Mouse (Mus musculus) liver, postnatal 0 days (tissue): Measurements from ENCODE around the gene C130074G19Rik. TPM values are rescaled to one million over a fixed set of nuclear protein-coding genes. Genes with fewer than 3 reads are reported as not detected.

Source experiments
- ATAC-seq: fragments of 200-750 bp; cut with Nextera tagmentation; 2 replicates; pipeline ENCODE4 v1.8.0; 2017; ENCODE audit warnings: mild to moderate bottlenecking, moderate library complexity
- DNase-seq: peaks from one replicate; pipeline ENCODE4 v3.0.0-alpha.2; 2016
- H3K27ac ChIP-seq: fragments of 300-500 bp; sonication (generic); 2 replicates; pipeline ENCODE4 v1.5.1; 2014; ENCODE audit warnings: antibody characterized with exemption, moderate library complexity, mild to moderate bottlenecking, low read depth
- H3K27me3 ChIP-seq: fragments of 300-500 bp; sonication (generic); 2 replicates; pipeline ENCODE4 v1.6.1; 2014; ENCODE audit warnings: low read length, control low read depth, mixed read lengths; ENCODE audit not compliant: insufficient read depth
- H3K36me3 ChIP-seq: fragments of 300-500 bp; sonication (generic); replicated peaks from 2 replicates; pipeline ENCODE4 v1.6.1; 2014; ENCODE audit warnings: mild to moderate bottlenecking, control low read depth, low read length, moderate library complexity, mixed read lengths; ENCODE audit not compliant: insufficient read depth
- H3K4me1 ChIP-seq: fragments of 300-500 bp; sonication (generic); 2 replicates; pipeline ENCODE4 v1.6.1; 2014; ENCODE audit warnings: antibody characterized with exemption, mild to moderate bottlenecking, control low read depth; ENCODE audit not compliant: insufficient read depth
- H3K4me2 ChIP-seq: fragments of 300-500 bp; sonication (generic); 2 replicates; pipeline ENCODE4 v1.6.1; 2014; ENCODE audit warnings: low read depth, mild to moderate bottlenecking, low read length, moderate library complexity, mixed read lengths
- H3K4me3 ChIP-seq: fragments of 300-500 bp; sonication (generic); 2 replicates; pipeline ENCODE4 v1.5.1; 2014; ENCODE audit warnings: low read depth, low read length
- H3K9ac ChIP-seq: fragments of 300-500 bp; sonication (generic); replicated peaks from 2 replicates; pipeline ENCODE4 v1.6.1; 2014; ENCODE audit warnings: mild to moderate bottlenecking, moderate library complexity
- H3K9me3 ChIP-seq: fragments of 300-500 bp; sonication (generic); 2 replicates; pipeline ENCODE4 v1.6.1; 2016; ENCODE audit warnings: mild to moderate bottlenecking, control low read depth, low read length, mixed read lengths
- CTCF ChIP-seq: sonication (generic); IDR thresholded peaks from 2 replicates; pipeline ENCODE4 v1.5.1; 2016; ENCODE audit warnings: antibody characterized with exemption, low read depth
- EP300 ChIP-seq: IDR thresholded peaks from 2 replicates; pipeline ENCODE4 v1.6.1; 2016; ENCODE audit warnings: antibody characterized with exemption, low read depth, mild to moderate bottlenecking
- WGBS: fragments of 180-500 bp; shearing (Covaris S2); extraction: QIAGEN DNeasy Blood & Tissue Kit; methylation state at CpG from one replicate; pipeline ENCODE4 v1.1.7; 2014; ENCODE audit not compliant: insufficient replicate concordance; 5-methylcytosine and 5-hydroxymethylcytosine counted together
- microRNA counts: library from miRNA; unstranded; fragments of <30 nt; microRNA quantifications from one replicate; lab custom pipeline; 2015
- microRNA-seq: library from miRNA; unstranded; fragments of <30 nt; microRNA quantifications from one replicate; pipeline ENCODE4, GENCODE M21; 2016
- polyA plus RNA-seq: library from polyadenylated mRNA; unstranded; fragments of >200 nt; fragmentation: Nextera tagmentation; extraction: Ambion mirVana; gene quantifications from 2 replicates; pipeline ENCODE4 v1.2.1, GENCODE M21; 2015

Gene C130074G19Rik
- polyA plus RNA-seq, 1 experiment from 2014 or later: 5.6 TPM

DNA sequence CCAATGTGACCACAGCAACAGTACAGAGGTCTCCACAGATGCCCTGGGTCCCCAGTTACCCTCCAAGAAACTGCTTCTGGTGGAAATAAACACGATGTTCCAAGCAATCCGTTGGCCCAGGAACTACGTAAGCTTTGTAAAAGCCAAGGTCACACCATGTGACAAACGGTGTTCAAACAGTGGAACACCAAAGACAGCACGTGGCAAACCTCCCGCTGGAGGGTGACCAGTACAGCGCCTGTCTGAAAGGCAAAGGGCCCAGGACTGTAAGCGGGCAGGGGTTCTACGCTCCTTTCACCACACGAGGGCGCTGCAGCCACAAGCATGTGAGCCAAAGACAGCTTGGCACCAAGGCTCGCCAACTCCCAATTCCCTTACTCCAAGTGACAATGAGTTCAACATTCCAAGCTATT lies 58.6 kb downstream of the C130074G19Rik start:
- WGBS: 4% methylated on average over 12 of the region's 12 CpGs
- H3K4me2 ChIP-seq: peak overlapping the region; percentile 60
- H3K36me3 ChIP-seq: peaks cover 27% of the 10 kb centered on the region
- peak; percentile 99 for TF ChIP-seq CTCF
- TF ChIP-seq EP300: peak; percentile 88
- H3K9me3 ChIP-seq: no peaks in the 10 kb centered on the region
- H3K4me1 ChIP-seq: peaks cover 8% of the 10 kb centered on the region
- H3K9ac ChIP-seq: no peak overlapping the region; the same call in 1 of the 2 replicates
- DNase-seq (peak; percentile 95), ATAC-seq (peak; percentile 88)
- no peak overlapping the region for H3K4me3 ChIP-seq
- no peaks in the 10 kb centered on the region for H3K27me3 ChIP-seq
- peak overlapping the region; percentile 96 for H3K27ac ChIP-seq

DNA sequence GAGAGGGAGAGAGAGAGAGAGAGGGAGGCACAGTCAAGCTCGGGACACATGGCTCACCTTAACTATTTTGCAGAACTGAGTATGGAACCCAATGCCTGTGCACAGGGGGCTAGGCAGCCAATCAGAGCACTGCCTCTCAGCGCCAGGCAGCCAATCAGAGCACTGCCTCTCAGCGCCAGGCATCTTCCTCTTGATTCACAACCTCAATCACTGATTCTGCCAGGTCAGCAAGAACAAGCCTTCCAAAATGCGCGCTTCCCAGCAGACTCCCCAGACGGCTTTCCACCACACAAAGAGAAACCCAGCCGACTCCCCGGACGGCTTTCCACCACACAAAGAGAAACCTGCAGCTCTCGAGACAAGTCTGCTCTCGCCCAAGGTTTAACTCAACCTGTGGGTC lies 60.3 kb downstream of the C130074G19Rik start:
- Histone ChIP-seq H3K9me3 (no peaks in the 10 kb centered on the region), H3K4me3 (no peak overlapping the region), H3K36me3 (peaks cover 35% of the 10 kb centered on the region), H3K4me2 (no peak overlapping the region), H3K27me3 (no peaks in the 10 kb centered on the region), H3K9ac (no peak overlapping the region), H3K27ac (peak overlapping the region; percentile 81), H3K4me1 (peaks cover 8% of the 10 kb centered on the region)
- DNase-seq: no peak
- WGBS: 62% methylated on average over 11 of the region's 11 CpGs
- no peak for TF ChIP-seq EP300
- no peak for ATAC-seq

MicroRNA genes within 50 kb of the gene (microRNA counts, 519-probe panel; counts per million panel counts)
- microRNA mmu-miR-1981 (lab: Ali Mortazavi, UCI): not detected

Small RNAs within 50 kb of the gene (microRNA-seq; reads per million reads assigned to microRNA genes)
- 589 reads per million, percentile 64 among the genes with 10 or more reads in this experiment for gene Mir1981

Other genes starting within 250 kb of the C130074G19Rik start
- 8.3 and 9.7 TPM in 2 replicates for gene Hlx, start 150.6 kb downstream of the C130074G19Rik start, polyA plus RNA-seq
- 204 and 234 TPM in 2 replicates for gene Marc1, start 71.9 kb downstream of the C130074G19Rik start, polyA plus RNA-seq
- gene Marc2, start 36.8 kb downstream of the C130074G19Rik start, polyA plus RNA-seq: 608 and 698 TPM in 2 replicates
- 0.31 TPM in 2 replicates for gene Mark1, start 116.4 kb upstream of the C130074G19Rik start, polyA plus RNA-seq